Mouse (Mus musculus): ENCODE data around the gene Atp6v1b1. TPM values are rescaled to one million over a fixed set of nuclear protein-coding genes. Genes with fewer than 3 reads are reported as not detected.

Atp6v1b1 gene
- polyA plus RNA-seq, 1 experiment, result not detected

DNA sequence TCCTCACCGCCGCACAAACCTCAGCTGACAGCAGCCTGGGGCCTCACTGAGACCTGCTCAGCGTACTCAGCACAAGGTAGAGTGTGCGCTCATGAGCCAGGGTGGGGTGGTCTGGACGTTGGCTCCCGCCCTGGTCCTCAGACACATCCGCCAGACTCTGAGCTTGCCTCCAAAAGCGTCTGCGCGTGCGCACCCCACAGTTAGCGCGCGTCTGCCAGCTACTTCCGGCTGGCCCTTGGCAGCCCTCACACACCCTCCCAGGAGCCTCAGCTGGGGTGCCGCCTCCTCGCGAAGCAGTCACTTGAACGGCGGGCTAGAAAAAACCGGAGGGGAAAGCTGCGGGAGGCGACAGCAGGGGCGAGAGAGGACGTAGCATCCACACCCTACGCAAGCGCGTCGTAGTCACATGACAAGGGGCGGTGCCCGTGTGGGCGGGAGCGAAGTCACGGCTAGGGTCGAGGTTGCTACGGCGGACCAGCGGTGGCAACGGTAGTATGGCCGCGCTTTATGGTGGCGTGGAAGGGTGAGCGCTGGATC, 52.0 kb downstream of the Atp6v1b1 start, which contains the start of gene Nagk:
Gene Nagk (plus strand): TSS at position 223 of the 537 bp plus-strand sequence.
- H3K27ac ChIP-seq (ENCODE audit: insufficient read depth, low read depth, low read length), result peak within 1 kb of the TSS; percentile 98
- TF ChIP-seq CTCF (IDR thresholded peaks at IDR 0.05; ENCODE audit: low read depth, low read length), result no peak
- TF ChIP-seq POLR2A (IDR thresholded peaks at IDR 0.05; ENCODE audit: borderline replicate concordance, low read depth, low read length), result 0 out of 2 replicates have a peak, but pooled peaks have one; percentile 13
- H3K4me3 ChIP-seq (ENCODE audit: insufficient read depth, low read length), result peak within 1 kb of the TSS; percentile 89
- H3K4me1 ChIP-seq (ENCODE audit: control insufficient read depth, insufficient read depth, low read length), result peaks cover 43% of the 10 kb centered on the region

DNA sequence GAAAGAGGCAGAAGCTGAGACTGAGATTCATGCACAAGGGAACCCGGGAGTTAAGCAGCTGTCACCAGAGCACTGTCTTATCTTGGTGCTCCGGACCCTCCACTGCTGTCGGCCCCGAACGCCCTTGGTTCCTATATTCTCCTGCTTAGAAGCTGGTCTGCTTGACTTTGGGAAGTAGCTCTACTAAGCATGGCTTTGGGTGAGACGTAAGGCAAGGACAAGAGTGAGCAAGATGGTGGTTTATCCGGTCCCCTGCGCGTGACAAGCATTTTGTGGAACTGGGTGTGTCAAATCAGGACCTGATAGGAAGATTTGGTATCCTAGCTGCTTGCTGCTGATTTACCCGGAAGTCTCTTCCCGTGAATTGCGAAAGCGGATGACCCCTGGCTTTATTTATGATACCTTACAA, 52.7 kb downstream of the Atp6v1b1 start:
- H3K27ac ChIP-seq (ENCODE audit: insufficient read depth, low read depth, low read length), result peak overlapping the region; percentile 98
- no peak for TF ChIP-seq POLR2A (IDR thresholded peaks at IDR 0.05; ENCODE audit: borderline replicate concordance, low read depth, low read length)
- no peak for TF ChIP-seq CTCF (IDR thresholded peaks at IDR 0.05; ENCODE audit: low read depth, low read length)
- peaks cover 37% of the 10 kb centered on the region for H3K4me1 ChIP-seq (ENCODE audit: control insufficient read depth, insufficient read depth, low read length)
- peak overlapping the region; percentile 89 for H3K4me3 ChIP-seq (ENCODE audit: insufficient read depth, low read length)

DNA sequence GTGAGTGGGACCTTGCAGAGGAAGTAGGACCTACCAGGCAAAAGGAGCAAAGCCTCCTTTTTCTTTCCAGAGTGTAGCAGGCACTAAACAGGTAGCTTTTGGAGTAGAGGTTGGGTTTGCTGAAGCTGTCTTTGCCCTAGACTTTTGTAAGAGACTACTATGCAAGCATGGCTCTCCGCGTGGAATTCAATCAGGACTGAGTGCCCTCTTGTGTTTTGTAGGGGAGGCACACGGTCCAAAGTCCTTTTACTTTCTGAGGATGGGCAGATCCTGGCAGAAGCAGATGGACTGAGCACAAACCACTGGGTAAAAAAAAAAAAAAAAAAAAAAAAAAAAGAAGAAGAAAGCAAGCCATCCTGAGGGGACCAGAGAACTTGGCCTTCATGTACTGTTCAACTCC, 53.9 kb downstream of the Atp6v1b1 start:
- Histone ChIP-seq H3K27ac (ENCODE audit: insufficient read depth, low read depth, low read length) (no peak overlapping the region), H3K4me1 (ENCODE audit: control insufficient read depth, insufficient read depth, low read length) (peaks cover 27% of the 10 kb centered on the region), H3K4me3 (ENCODE audit: insufficient read depth, low read length) (no peak overlapping the region)
- TF ChIP-seq POLR2A (IDR thresholded peaks at IDR 0.05; ENCODE audit: borderline replicate concordance, low read depth, low read length), result no peak
- no peak for TF ChIP-seq CTCF (IDR thresholded peaks at IDR 0.05; ENCODE audit: low read depth, low read length)

DNA sequence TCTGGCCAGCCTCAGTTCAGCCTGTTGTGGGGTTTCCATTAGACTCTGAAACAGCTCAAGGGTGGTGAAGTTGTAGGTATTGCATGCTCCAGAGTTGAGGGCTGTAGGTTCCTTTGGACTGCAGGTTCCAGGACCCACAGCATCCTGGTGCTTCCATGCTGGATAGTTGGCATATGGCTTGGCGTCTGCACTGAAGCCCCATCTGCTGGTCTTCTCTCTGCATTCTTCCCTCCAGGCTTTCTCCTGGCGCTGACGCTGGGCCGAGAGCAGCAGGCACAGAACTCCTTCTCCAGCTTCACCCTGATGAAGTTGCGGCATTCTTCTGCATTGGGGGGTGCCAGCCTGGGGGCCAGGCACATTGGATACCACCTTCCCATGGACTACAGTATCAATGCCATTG, 59.2 kb downstream of the Atp6v1b1 start:
- H3K4me3 ChIP-seq (ENCODE audit: insufficient read depth, low read length), result no peak overlapping the region
- no peak for TF ChIP-seq POLR2A (IDR thresholded peaks at IDR 0.05; ENCODE audit: borderline replicate concordance, low read depth, low read length)
- TF ChIP-seq CTCF (IDR thresholded peaks at IDR 0.05; ENCODE audit: low read depth, low read length), result no peak
- H3K27ac ChIP-seq (ENCODE audit: insufficient read depth, low read depth, low read length), result no peak overlapping the region
- H3K4me1 ChIP-seq (ENCODE audit: control insufficient read depth, insufficient read depth, low read length), result peaks cover 12% of the 10 kb centered on the region

DNA sequence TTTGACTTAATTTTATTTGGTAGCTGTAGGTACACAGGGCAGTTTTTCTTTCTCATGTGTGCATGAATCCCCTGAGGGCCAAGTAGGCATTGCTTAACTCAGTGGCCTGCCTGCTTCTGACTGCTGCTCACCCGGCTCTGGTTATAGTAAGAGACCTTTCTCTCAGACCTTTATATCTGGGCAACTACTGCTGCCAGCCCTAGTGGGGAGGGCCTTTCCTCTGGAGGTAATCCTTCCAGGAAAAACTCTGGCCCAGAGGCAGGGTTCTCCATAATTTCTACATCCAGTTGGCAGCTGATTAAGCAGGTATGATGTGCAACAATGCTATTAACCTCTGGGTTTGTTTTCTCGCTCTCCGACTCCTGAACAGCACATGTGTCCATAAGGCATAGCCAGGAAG, 60.1 kb downstream of the Atp6v1b1 start:
- Histone ChIP-seq H3K27ac (ENCODE audit: insufficient read depth, low read depth, low read length) (no peak overlapping the region), H3K4me3 (ENCODE audit: insufficient read depth, low read length) (no peak overlapping the region), H3K4me1 (ENCODE audit: control insufficient read depth, insufficient read depth, low read length) (peaks cover 6% of the 10 kb centered on the region)
- TF ChIP-seq POLR2A (IDR thresholded peaks at IDR 0.05; ENCODE audit: borderline replicate concordance, low read depth, low read length) (no peak), CTCF (IDR thresholded peaks at IDR 0.05; ENCODE audit: low read depth, low read length) (no peak)

Other genes starting within 250 kb of the Atp6v1b1 start
- gene Dguok, start 236.0 kb upstream of the Atp6v1b1 start, polyA plus RNA-seq (2012; ENCODE audit: insufficient read depth, insufficient read length, missing spikeins), result 61.5 and 63.2 TPM in 2 replicates
- 4.6 and 4.7 TPM in 2 replicates for gene Actg2, start 206.7 kb upstream of the Atp6v1b1 start, polyA plus RNA-seq (2012; ENCODE audit: insufficient read depth, insufficient read length, missing spikeins)
- gene Stambp, start 170.3 kb upstream of the Atp6v1b1 start, polyA plus RNA-seq (2012; ENCODE audit: insufficient read depth, insufficient read length, missing spikeins), result 28.8 and 36.4 TPM in 2 replicates
- not detected in 2 replicates for gene Clec4f, start 86.8 kb upstream of the Atp6v1b1 start, polyA plus RNA-seq (2012; ENCODE audit: insufficient read depth, insufficient read length, missing spikeins)
- gene Cd207, start 65.1 kb upstream of the Atp6v1b1 start, polyA plus RNA-seq (2012; ENCODE audit: insufficient read depth, insufficient read length, missing spikeins), result 3.6 and 5.1 TPM in 2 replicates
- not detected in 2 replicates for gene Vax2, start 31.7 kb upstream of the Atp6v1b1 start, polyA plus RNA-seq (2012; ENCODE audit: insufficient read depth, insufficient read length, missing spikeins)
- not detected in 2 replicates for gene Ankrd53, start 19.7 kb downstream of the Atp6v1b1 start, polyA plus RNA-seq (2012; ENCODE audit: insufficient read depth, insufficient read length, missing spikeins)
- 97.3 and 108 TPM in 2 replicates for gene Tex261, start 32.8 kb downstream of the Atp6v1b1 start, polyA plus RNA-seq (2012; ENCODE audit: insufficient read depth, insufficient read length, missing spikeins)
- 122 and 125 TPM in 2 replicates for gene Nagk, start 52.0 kb downstream of the Atp6v1b1 start, polyA plus RNA-seq (2012; ENCODE audit: insufficient read depth, insufficient read length, missing spikeins)
- gene Paip2b, start 88.8 kb downstream of the Atp6v1b1 start, polyA plus RNA-seq (2012; ENCODE audit: insufficient read depth, insufficient read length, missing spikeins), result 7.0 and 9.8 TPM in 2 replicates
- 70.3 and 82.0 TPM in 2 replicates for gene Zfp638, start 124.1 kb downstream of the Atp6v1b1 start, polyA plus RNA-seq (2012; ENCODE audit: insufficient read depth, insufficient read length, missing spikeins)

Measured in bone marrow macrophage, adult 2 months (primary cell).